Mouse (Mus musculus): Measurements from ENCODE around the gene Cfap77.

Cfap77 gene

GRCm38 (mm10) chr2:28943666-28944516, 111.0 kb downstream of the Cfap77 start:
- no peak for DNase-seq (ENCODE audit: low read depth, low spot score)

DNA sequence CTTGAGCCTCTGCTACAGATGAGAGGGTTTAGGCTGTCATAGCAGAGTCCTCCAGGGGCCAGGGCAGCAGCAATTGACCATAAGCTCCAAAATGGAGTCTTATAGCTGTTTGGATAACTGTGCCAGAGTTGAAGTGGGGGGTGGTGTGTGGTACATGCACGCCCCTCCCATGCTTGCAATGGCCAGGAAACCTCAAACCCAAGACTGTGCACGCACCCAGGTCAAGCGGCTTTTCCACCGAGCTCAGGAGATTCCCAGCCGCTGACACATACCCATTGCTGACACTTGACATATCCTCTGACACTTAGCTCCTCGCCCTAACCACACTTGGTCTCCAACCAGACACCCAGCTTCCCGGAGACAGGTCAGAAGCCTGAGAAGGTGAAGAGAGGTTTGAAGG, 115.9 kb downstream of the Cfap77 start:
- peak; percentile 47 for DNase-seq (ENCODE audit: low read depth, low spot score)

DNA sequence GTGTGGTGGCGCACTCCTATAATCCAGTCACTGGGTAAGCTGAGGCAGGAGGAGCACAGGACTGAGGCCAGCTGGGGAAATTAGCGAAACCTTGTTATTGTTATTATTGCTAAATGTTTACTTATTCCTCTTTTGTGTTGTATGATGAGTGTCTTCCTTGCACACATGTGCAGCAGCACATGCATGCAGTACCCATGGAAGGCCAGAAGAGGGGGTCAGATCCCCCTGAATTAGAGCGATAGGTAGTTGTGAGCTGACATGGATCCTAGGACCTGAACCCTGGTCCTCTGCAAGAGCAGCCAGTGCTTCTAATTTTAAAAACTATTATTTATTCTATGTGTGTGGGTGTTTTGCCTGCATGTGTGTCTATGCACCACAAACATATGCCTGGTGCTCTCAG, 124.3 kb downstream of the Cfap77 start:
- no peak for DNase-seq (ENCODE audit: low read depth, low spot score)

- DNase-seq (ENCODE audit: low read depth, low spot score): peak; percentile 61
Observed at GRCm38 (mm10) chr2:28923912-28924311, 131.0 kb downstream of the Cfap77 start.

GRCm38 (mm10) chr2:28919001-28919400, 135.9 kb downstream of the Cfap77 start:
- no peak for DNase-seq (ENCODE audit: low read depth, low spot score)

DNA sequence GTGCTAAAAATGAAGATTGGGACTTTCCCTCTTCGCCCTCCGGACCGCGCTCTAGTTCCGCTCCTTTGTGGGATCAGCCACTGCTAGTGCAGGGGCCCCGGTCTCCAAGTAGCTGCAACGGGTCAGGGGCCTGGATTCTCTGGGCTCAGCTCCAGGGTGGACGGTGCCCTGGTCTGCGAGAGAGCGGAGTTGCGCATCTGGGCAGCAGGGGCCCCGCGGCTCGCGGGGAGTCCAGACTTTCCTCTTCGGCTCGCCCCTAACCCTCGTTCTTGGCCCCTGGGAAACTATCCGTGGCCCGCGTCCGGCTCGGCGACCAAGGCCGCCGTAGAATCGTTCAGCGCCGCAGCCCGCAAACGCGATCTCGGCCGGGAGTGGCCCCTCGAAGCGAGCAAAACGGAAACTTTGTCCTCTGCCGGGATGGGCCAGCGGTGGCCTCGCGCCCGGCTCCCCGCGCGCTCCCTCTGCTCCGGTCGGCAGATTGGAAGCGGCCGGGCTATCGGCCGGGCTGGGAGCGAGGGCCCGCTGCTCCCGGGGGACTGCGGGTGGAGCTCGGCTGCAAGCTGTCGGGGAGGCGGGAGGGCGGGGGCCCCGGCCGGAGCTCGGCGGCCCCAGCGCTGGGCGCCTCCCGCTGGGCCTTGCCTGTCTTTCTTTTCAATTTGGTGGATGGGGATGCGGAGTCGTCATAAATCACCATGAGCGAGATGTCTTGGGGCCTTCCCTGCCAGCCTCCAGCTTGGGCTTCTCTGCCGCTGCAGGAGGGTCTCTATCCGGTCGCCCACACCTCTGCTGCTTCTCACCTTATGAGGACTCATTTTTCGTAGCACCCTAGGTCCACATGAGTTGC, 137.1 kb downstream of the Cfap77 start:
- no peak for DNase-seq (ENCODE audit: low read depth, low spot score)

DNA sequence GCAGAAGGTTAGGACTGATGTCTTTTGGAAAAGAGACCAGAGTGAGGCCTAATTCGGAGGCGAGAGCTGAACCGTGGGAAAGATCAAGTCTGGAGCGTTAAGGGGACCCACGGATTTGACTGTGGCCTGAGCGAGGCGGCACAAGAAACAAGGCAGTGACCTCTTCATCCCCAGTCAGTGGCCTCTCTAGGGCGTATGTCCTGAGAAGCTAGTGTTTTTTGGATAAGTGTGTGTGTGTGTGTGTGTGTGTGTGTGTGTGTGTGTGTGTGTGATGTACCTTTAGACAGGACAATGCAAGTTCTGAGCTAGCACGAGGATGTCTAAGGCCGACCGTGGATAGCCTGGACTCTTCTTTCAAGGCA, 137.7 kb downstream of the Cfap77 start:
- DNase-seq (ENCODE audit: low read depth, low spot score): no peak

- no peak for DNase-seq (ENCODE audit: low read depth, low spot score)
Observed at GRCm38 (mm10) chr2:28916513-28916865, 138.4 kb downstream of the Cfap77 start, which contains the start of gene Barhl1. Gene Barhl1 (minus strand): TSS chr2:28916668.

DNA sequence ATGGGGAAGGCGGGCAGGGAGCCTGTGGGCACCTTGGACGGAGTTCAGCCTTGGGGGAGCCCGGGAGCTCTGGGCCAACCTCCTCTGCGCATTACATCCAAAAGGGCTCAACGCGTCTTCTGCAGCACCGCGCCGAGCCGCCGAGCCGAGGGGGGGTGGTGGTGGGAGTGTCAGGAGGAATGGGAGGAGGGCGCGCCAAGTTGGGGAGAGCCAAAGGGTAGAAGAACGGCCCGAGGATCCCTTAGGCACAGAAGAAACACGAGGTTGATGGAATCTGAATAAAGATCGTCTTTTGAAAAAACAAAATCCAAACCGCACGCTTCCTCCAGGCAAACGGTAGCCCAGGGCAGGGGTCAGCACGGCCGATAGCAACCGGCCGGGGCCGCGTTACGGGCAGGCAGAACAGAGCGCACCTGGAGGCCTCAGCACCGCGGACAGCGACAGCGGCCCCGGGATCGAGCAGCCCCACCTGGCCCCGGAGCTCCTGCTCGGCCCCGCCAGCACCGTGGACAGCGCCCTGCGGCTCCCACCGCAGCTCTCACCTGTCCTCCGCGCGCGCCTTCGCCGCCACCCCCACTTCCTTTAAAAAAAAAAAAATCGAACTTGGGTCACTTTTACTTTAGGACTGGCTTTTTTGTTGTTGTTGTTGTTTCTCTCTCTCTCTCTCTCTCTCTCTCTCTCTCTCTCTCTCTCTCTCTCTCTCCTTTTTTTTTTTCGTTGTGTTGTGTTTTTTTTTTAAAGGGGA, 138.9 kb downstream of the Cfap77 start:
- no peak for DNase-seq (ENCODE audit: low read depth, low spot score)

GRCm38 (mm10) chr2:28915104-28915738, 139.6 kb downstream of the Cfap77 start:
- no peak for DNase-seq (ENCODE audit: low read depth, low spot score)

DNA sequence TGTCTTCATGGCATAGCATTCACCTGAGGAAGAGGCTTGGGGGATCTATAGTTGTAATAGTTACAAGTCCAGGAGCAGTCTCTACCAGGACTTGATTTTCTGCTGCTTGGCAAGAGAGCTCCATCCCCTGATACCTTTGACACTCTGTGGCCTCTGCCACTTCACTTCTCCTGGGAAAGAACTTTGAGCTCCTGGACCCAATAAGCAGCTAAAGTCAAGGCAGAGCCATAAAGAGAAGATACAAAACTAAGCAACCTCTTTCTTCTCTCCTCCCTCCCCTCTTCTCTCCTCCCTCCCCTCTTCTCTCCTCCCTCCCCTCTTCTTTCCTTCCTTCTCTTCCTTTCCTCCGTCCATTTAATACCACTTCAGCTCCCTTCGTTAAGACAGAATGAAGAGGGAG, 140.7 kb downstream of the Cfap77 start:
- DNase-seq (ENCODE audit: low read depth, low spot score): no peak

GRCm38 (mm10) chr2:28912961-28913360, 141.9 kb downstream of the Cfap77 start:
- DNase-seq (ENCODE audit: low read depth, low spot score): no peak

DNA sequence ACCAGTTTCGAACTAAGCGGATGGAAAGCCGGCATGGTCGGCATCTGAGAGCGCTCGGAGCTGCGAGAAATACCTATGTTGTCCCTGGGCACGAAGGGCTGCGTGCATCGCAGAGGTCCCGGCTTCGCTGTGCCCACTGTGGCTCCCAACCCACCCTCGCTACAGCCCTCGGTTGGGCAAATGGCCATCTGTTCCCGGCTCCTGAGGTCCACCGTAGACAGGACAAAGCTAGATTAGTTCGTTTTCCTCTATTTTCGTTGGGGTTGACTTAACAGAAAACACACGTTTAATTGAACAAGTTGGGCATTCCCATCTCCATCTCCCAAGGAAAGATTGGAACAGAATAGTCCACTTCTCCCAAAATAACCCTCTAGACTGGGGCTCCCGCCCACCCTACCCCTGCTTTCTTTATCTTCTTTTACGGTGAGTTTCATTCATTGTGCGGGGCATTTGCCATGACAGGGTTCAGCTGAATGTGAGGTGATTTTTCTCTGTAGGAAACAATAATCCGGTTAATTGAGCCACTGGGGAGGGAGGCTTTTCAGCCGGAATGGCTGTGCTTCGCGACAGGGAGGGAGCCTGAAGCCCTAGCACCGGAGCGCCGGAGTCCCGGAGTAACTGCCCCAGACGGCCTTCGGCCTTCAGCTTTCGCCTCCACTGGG, 142.7 kb downstream of the Cfap77 start:
- DNase-seq (ENCODE audit: low read depth, low spot score): no peak

DNA sequence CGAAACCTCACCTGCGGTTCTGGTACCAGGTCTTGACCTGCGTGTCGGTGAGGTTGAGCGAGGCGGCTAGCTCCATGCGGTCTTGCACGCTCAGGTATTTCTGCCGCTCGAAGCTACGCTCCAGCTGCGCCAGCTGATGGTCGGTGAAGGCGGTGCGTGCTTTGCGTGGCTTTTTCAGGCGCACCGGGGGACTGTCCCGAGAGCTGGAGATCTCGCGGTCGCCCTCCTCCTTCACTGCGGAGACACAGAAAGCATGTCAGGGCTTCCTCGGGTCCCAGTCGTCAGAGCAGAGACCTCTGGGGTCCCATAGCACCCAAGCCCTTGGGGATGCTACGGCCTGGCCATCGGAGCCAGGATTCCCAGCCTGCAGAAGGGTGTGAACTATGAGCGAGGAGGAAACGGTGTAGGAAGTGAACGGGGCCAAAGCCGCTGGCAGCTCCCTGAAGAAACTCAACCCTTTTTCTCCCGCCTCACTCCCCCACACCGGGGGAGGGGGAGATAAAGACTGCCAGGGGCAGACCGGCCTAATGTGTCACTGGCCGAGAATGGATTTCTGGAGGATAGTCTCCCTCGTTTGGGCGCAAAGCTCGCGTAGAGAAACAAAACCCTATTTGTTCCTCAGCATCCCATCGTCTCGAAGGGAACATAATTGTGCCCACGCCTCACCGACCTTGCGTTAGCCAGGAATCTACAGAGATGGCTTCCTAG, 143.4 kb downstream of the Cfap77 start:
- no peak for DNase-seq (ENCODE audit: low read depth, low spot score)

GRCm38 (mm10) chr2:28910877-28911276, 144.0 kb downstream of the Cfap77 start:
- DNase-seq (ENCODE audit: low read depth, low spot score): no peak

DNA sequence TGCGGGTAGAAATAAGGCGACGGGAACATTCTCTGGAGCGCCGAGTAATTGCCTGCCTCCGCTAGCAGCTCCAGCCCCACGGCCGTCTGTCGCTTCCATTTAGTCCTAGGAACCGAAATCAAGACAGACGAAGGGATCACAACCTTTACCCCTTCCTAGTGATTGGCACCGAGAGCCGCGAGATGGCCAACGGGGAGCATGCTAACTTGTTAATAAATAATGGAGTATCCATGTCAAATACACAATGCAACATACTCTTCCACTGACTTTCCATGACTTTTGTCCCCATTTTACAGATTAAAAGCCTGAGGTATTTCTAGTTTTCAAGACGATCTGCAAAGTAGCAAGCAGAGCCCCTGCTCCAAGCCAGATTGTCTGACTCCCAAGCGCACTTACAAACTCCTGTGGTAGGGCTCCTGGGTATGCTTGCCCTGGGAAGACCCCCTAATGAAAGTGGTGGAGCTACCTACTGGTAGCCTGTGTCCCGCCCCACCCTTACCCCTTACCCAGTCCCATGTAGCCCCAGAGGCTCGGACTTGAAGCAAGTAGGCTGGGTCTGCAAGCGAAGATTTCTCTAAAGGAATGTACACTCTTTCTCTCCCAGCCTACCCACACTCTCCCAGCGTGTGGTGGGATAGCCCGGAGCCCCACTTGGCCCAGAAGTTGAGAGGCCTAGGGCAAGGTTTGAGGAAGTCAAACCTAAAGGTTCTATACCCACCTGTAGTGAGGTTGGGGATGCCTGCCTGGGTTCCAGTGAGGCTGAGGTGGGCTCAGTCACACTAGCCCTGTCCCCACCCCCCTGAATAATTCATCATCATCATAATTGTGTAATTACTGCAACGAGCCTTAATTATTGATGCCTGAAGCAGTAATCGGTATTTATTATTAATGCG, 144.8 kb downstream of the Cfap77 start:
- no peak for DNase-seq (ENCODE audit: low read depth, low spot score)

- DNase-seq (ENCODE audit: low read depth, low spot score): no peak
Observed at GRCm38 (mm10) chr2:28909186-28909817, 145.6 kb downstream of the Cfap77 start.

GRCm38 (mm10) chr2:28908389-28909153, 146.3 kb downstream of the Cfap77 start:
- no peak for DNase-seq (ENCODE audit: low read depth, low spot score)
